Mouse (Mus musculus): Measurements from ENCODE around the gene Tcf7l2. TPM values are rescaled to one million over a fixed set of nuclear protein-coding genes. Genes with fewer than 3 reads are reported as not detected.
A peak's percentile ranks its signal among the peaks of the same experiment; 100 is the strongest.

Gene Tcf7l2
- 10 to 100 TPM; 12.1 to 13.4 TPM for total RNA-seq (2021)

GRCm38 (mm10) chr19:55741439-55741928, at the start of gene Tcf7l2:
Tcf7l2 (plus strand) TSS chr19:55741820.
- DNase-seq (ENCODE audit: extremely low spot score in 1 of 2, low spot score in 1 of 2) = peak; percentile 36 to 62

DNA sequence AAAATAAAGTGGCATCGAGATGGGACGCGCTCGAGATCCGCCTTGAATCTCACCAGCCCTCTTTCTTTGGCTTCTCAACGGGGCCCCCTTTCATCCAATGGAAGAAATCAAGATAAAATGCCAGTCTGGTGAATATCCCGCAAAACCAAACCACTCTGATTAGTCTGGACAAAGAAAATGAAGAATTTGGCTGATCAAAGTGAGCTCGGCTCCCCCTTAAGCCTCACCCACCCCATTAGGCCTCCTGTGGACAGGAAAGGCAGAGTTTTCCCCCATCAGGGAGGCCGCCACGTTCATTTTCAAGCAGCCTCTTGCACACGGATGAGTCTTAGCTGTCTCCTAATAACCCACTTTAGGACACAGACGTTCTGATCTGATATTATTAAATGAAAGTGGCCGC, 47.0 kb upstream of the Tcf7l2 start:
- no peak for DNase-seq (ENCODE audit: extremely low spot score in 1 of 2, low spot score in 1 of 2)

- DNase-seq (ENCODE audit: extremely low spot score in 1 of 2, low spot score in 1 of 2) = no peak
Measured at GRCm38 (mm10) chr19:55695418-55695817, 46.2 kb upstream of the Tcf7l2 start.

GRCm38 (mm10) chr19:55698892-55699291, 42.7 kb upstream of the Tcf7l2 start:
- DNase-seq (ENCODE audit: extremely low spot score in 1 of 2, low spot score in 1 of 2) = no peak

DNA sequence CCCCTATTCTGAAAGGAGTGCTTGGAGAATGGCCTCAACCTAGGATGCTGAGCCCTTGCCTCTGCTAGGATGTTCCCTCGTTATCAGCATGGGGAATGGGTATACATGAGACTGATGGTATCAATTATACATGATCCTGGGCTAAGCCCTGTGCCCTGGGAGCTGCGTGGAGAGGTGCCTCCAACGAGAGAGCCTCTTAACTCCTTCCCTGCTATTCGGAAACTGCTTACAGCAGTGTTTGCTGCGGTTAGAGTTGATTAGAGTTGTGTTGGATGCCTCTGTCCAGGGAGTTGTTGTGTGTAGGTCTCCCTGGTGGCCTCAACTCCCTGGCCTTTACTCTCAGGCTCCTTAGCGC, 41.4 kb upstream of the Tcf7l2 start:
- no peak for DNase-seq (ENCODE audit: extremely low spot score in 1 of 2, low spot score in 1 of 2)

- DNase-seq (ENCODE audit: extremely low spot score in 1 of 2, low spot score in 1 of 2) = no peak
Measured at GRCm38 (mm10) chr19:55700569-55701282, 40.9 kb upstream of the Tcf7l2 start.

DNA sequence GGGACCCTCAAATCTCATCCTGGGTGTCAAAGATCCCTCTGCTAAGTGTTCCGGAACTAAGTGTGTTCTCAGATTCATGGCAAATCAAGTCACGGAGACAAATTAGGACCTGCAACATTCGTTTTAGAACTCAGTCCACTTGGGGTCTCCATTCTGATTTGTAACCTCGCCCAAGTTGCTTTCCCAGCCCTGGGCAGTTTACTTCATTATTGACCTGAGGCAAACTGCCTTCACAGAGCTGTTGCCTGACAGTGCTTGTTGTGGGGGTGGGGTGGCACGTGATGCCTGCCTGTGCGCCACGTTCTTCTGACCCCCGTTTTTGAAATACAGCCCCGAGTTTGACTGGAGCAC, 40.4 kb upstream of the Tcf7l2 start:
- DNase-seq (ENCODE audit: extremely low spot score in 1 of 2, low spot score in 1 of 2) = no peak

GRCm38 (mm10) chr19:55702081-55702480, 39.5 kb upstream of the Tcf7l2 start:
- DNase-seq (ENCODE audit: extremely low spot score in 1 of 2, low spot score in 1 of 2) = no peak

- no peak for DNase-seq (ENCODE audit: extremely low spot score in 1 of 2, low spot score in 1 of 2)
Measured at GRCm38 (mm10) chr19:55702716-55703115, 38.9 kb upstream of the Tcf7l2 start.

DNA sequence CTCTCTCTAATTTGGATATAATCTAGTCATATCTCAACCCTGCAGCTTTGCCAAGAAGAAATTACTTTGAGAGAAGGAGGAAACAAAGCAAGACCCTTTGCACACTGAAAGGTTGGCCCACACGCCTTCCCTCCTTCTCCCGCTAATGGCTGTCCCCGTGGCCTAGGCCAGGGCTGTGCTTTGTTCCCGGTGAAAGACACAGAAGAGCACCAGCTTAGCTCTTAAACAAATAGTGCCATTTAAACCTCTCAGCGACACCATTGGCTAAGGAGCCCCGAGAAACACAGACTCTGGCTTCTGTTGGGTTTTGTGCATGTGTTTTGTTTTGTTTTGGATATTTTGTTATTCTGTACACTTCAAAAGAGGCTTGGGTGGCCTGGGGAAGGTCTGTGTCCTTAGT, 37.5 kb upstream of the Tcf7l2 start:
- DNase-seq (ENCODE audit: extremely low spot score in 1 of 2, low spot score in 1 of 2) = no peak

DNA sequence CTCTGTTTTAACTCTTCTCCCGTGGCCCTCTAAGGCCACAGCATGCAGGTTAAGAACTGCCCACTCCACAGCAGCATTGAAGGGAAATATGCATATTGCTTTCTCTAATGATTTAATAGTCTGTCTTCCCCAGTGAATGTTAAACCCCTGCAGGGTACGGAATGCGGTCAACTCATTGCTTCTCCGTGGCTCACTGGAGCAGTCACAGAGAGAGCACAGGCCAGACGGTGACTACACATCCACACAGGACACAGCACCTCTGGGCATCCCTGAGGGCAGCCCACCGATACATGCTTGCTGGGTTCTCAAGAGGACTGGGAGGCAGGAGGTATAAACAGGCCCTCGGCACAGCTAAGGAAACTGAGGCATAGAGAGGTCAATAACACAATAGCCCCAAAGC, 35.3 kb upstream of the Tcf7l2 start:
- no peak for DNase-seq (ENCODE audit: extremely low spot score in 1 of 2, low spot score in 1 of 2)

GRCm38 (mm10) chr19:55706806-55707205, 34.8 kb upstream of the Tcf7l2 start:
- no peak for DNase-seq (ENCODE audit: extremely low spot score in 1 of 2, low spot score in 1 of 2)

DNA sequence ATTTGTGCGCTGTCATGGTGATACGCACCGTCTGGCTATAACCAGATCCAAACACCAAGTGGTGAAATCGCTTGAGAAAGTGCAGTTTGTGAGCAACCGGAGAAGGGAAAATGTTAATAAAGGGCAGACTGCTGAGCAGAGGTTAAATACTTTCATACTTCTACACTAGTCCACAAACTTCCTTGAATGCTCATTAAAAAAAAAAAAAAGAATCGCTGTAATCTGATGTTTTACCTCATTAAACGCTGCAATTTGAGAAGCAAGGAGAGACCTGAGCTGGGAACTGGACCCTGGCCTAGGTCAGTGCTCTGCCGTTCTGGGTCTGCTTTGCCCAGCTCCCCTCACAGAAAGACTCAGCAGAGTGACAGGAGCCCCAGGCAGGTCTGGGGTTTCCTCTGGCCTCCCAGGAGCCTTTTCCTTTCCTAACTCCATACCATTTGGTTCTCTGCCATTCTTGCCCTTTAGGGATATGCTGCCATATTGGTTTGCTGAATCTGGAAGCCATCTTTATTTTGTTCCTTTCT, 33.5 kb upstream of the Tcf7l2 start:
- DNase-seq (ENCODE audit: extremely low spot score in 1 of 2, low spot score in 1 of 2) = no peak

DNA sequence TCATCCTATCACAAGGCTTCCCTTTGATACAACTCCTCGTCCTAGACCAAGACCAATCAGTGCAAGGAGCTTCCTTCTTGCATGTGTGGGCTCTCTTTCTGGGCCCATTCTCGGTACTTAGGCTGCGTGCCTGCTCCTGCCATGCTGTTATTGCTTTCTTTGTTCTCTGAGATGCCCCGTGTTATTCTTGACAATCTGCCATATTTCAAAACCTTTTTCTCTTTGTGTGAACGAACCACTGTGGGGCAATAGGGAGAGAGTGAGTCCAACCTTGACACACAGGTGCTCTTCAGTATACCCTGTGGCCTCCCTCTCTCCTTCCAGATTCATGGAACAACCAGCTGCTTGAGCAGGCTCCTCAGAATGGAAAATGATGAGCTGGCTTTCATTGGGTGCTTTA, 30.8 kb upstream of the Tcf7l2 start:
- DNase-seq (ENCODE audit: extremely low spot score in 1 of 2, low spot score in 1 of 2) = no peak

- DNase-seq (ENCODE audit: extremely low spot score in 1 of 2, low spot score in 1 of 2) = no peak
Measured at GRCm38 (mm10) chr19:55711701-55712100, 29.9 kb upstream of the Tcf7l2 start.

DNA sequence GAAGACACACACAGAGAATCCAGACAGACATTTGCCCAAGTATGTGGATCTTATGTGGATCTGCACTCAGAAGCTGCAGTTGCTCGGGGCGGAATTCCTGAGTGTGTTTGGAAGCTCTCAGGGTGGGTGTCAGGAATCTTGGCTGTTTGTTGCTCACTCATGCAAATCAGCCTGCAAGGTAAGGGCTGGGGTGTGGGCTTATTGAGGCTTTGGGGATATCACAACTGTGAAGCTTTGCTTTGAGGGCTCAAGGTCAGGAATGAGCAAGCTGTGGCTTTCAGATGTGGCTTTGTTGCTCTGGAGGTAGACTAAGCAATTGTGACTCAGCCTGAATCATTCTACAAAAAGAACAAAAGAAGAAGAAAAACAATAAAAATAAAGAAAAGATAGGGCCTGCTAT, 28.9 kb upstream of the Tcf7l2 start:
- DNase-seq (ENCODE audit: extremely low spot score in 1 of 2, low spot score in 1 of 2) = no peak

GRCm38 (mm10) chr19:55714015-55714414, 27.6 kb upstream of the Tcf7l2 start:
- no peak for DNase-seq (ENCODE audit: extremely low spot score in 1 of 2, low spot score in 1 of 2)

DNA sequence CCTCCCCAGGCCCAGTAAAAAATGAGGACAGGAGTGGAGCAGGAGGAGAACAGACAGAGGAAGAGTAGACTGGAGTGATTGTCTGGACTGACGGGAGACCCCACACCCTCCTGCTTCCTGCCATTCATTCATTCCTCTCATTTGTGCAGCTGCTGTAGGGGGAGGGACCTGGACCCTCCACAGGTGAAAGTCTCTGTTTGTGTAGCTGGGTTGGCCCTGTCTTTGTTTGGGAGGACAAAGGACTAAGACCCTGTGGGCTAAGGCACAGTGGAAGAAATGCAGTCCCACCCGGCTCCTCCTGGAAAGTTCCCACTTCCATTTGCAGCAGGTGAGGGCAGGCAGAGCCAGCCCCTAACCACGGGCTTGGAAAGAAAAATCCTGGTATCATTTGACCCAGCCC, 27.0 kb upstream of the Tcf7l2 start:
- DNase-seq (ENCODE audit: extremely low spot score in 1 of 2, low spot score in 1 of 2) = no peak

DNA sequence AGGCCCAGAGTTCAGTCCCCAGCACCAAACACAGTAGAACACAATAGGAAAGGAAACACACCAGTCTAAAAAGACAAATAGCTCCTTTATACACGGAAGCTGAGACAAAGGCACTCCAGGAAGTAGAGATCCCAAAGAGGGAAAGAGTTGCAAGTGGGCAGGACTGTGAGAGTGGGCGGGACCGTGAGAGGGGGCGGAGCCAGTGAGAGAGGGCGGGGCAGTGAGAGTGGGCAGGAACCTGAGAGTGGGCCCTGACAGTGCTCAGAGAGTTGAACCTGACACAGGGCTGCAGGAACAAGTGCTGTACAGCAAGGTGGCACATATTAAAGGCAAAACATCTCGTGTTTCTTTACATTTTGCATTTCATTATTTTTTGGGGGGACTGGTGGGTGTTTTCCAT, 22.5 kb upstream of the Tcf7l2 start:
- DNase-seq (ENCODE audit: extremely low spot score in 1 of 2, low spot score in 1 of 2) = no peak

DNA sequence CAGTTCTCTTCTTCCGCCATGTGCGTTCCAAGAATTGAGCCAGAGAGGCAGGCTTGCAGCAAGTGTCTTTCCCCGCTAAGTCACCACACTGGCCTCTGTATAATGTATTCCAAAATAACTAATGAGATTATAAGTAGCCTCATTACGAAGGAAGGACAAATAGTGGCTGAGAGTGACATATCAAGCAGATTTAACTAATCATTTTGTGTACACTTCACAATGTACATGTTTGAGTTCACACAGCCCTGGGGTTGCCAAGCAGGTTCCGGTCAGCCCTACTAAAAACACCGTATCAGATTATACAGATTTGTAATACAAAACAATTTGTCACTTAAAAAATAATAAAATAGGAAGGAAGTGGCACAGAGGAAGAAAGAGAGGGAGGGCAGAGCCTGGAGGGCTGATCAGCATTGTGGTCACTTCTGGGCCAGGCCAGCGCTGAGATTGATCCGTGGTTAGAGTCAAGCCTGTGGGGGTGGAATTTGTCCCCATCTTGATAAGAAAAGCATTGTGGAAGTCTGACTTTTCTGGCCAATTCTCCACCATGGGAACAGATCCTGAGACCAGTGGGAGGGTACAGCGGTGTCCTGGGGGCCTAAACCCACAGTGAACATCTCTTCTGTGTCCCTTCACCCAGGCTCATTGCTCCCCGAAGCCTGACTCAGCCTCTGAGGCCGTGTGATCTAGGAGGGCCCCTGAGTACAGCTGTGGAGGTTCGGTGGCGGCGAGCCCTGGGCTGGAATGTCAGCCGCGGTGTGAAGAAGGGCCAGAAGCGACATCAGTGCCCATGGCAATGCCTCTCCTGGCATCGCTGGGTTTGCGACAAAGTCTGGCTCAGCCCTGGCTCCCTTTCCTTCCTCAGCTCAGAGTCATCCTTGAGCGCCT, 21.9 kb upstream of the Tcf7l2 start:
- no peak for DNase-seq (ENCODE audit: extremely low spot score in 1 of 2, low spot score in 1 of 2)

GRCm38 (mm10) chr19:55720409-55721092, 21.1 kb upstream of the Tcf7l2 start:
- no peak for DNase-seq (ENCODE audit: extremely low spot score in 1 of 2, low spot score in 1 of 2)
